Mouse (Mus musculus) hindbrain, embryonic 11.5 days (tissue): ENCODE measurements around the gene Bcl2l13. TPM values are rescaled to one million over a fixed set of nuclear protein-coding genes. Genes with fewer than 3 reads are reported as not detected.

ENCODE experiments used
- ATAC-seq: fragments of 200-750 bp; cut with Nextera tagmentation; 2 replicates; pipeline ENCODE4 v1.8.0; 2017; ENCODE audit warnings: mild to moderate bottlenecking, moderate TSS enrichment, moderate library complexity; ENCODE audit not compliant: low FRiP score
- DNase-seq: peaks from one replicate; pipeline ENCODE4 v3.0.0-alpha.2; 2015; ENCODE audit warnings: low spot score
- H3K27ac ChIP-seq: fragments of 300-500 bp; sonication (generic); 2 replicates; pipeline ENCODE4 v1.5.1; 2014; ENCODE audit warnings: mild to moderate bottlenecking, low read depth, low read length
- H3K27me3 ChIP-seq: fragments of 300-500 bp; sonication (generic); 2 replicates; pipeline ENCODE4 v1.6.1; 2014; ENCODE audit warnings: mild to moderate bottlenecking, low read length, moderate library complexity, mixed read lengths; ENCODE audit not compliant: control insufficient read depth, insufficient read depth
- H3K36me3 ChIP-seq: fragments of 300-500 bp; sonication (generic); 2 replicates; pipeline ENCODE4 v1.6.1; 2014; ENCODE audit warnings: mild to moderate bottlenecking, low read length, moderate library complexity, mixed read lengths; ENCODE audit not compliant: control insufficient read depth, insufficient read depth
- H3K4me1 ChIP-seq: fragments of 300-500 bp; sonication (generic); replicated peaks from 2 replicates; pipeline ENCODE4 v1.6.1; 2014; ENCODE audit warnings: low read length, mixed read lengths; ENCODE audit not compliant: control insufficient read depth, insufficient read depth
- H3K4me2 ChIP-seq: fragments of 300-500 bp; sonication (generic); replicated peaks from 2 replicates; pipeline ENCODE4 v1.6.1; 2014; ENCODE audit warnings: mild to moderate bottlenecking, low read depth, low read length
- H3K4me3 ChIP-seq: fragments of 300-500 bp; sonication (generic); 2 replicates; pipeline ENCODE4 v1.5.1; 2014; ENCODE audit warnings: low read depth, low read length
- H3K9ac ChIP-seq: fragments of 300-500 bp; sonication (generic); 2 replicates; pipeline ENCODE4 v1.6.1; 2014; ENCODE audit warnings: low read depth, low read length
- H3K9me3 ChIP-seq: fragments of 300-500 bp; sonication (generic); 2 replicates; pipeline ENCODE4 v1.6.1; 2016; ENCODE audit warnings: low read length; ENCODE audit not compliant: control insufficient read depth
- WGBS: fragments of 180-500 bp; shearing (Covaris S2); extraction: QIAGEN DNeasy Blood & Tissue Kit; methylation state at CpG from one replicate; pipeline ENCODE4 v1.1.7; 2014; 5-methylcytosine and 5-hydroxymethylcytosine counted together
- polyA plus RNA-seq: library from polyadenylated mRNA; unstranded; fragments of >200 nt; fragmentation: Nextera tagmentation; extraction: Ambion mirVana; gene quantifications from 2 replicates; pipeline ENCODE4 v1.2.1, GENCODE M21; 2014

Bcl2l13 gene
- polyA plus RNA-seq, 1 experiment from 2014 or later: 31.7 TPM

GRCm38 (mm10) chr6:120937999-120938608 lies 102.1 kb downstream of the Bcl2l13 start:
- DNase-seq (no peak), ATAC-seq (no peak)
- H3K9me3 ChIP-seq: no peaks in the 10 kb centered on the region
- no peak overlapping the region for H3K4me2 ChIP-seq
- 74% methylated on average over 11 of the region's 11 CpGs for WGBS
- H3K9ac ChIP-seq: no peak overlapping the region
- H3K4me1 ChIP-seq: no peaks in the 10 kb centered on the region
- H3K27ac ChIP-seq: no peak overlapping the region
- H3K4me3 ChIP-seq: no peak overlapping the region
- no peaks in the 10 kb centered on the region for H3K27me3 ChIP-seq
- no peaks in the 10 kb centered on the region for H3K36me3 ChIP-seq

GRCm38 (mm10) chr6:120938763-120939450 lies 102.9 kb downstream of the Bcl2l13 start:
- Histone ChIP-seq H3K27me3 (no peaks in the 10 kb centered on the region), H3K4me2 (no peak overlapping the region), H3K9me3 (no peaks in the 10 kb centered on the region), H3K36me3 (no peaks in the 10 kb centered on the region), H3K27ac (no peak overlapping the region), H3K4me3 (no peak overlapping the region), H3K9ac (no peak overlapping the region), H3K4me1 (no peaks in the 10 kb centered on the region)
- DNase-seq (no peak), ATAC-seq (no peak)
- WGBS: 91% methylated on average over 12 of the region's 12 CpGs

GRCm38 (mm10) chr6:120939783-120940182 lies 103.8 kb downstream of the Bcl2l13 start:
- no peaks in the 10 kb centered on the region for H3K36me3 ChIP-seq
- H3K27ac ChIP-seq: no peak overlapping the region
- no peak overlapping the region for H3K4me3 ChIP-seq
- ATAC-seq (no peak), DNase-seq (no peak)
- WGBS: 89% methylated on average over 3 of the region's 3 CpGs
- H3K9ac ChIP-seq: no peak overlapping the region
- H3K27me3 ChIP-seq: no peaks in the 10 kb centered on the region
- H3K9me3 ChIP-seq: no peaks in the 10 kb centered on the region
- no peaks in the 10 kb centered on the region for H3K4me1 ChIP-seq
- no peak overlapping the region for H3K4me2 ChIP-seq

GRCm38 (mm10) chr6:120940446-120941083 lies 104.6 kb downstream of the Bcl2l13 start:
- Histone ChIP-seq H3K9ac (no peak overlapping the region), H3K27ac (no peak overlapping the region), H3K27me3 (no peaks in the 10 kb centered on the region), H3K4me2 (no peak overlapping the region), H3K36me3 (no peaks in the 10 kb centered on the region), H3K4me1 (no peaks in the 10 kb centered on the region), H3K9me3 (no peaks in the 10 kb centered on the region), H3K4me3 (no peak overlapping the region)
- ATAC-seq (no peak), DNase-seq (no peak)
- 88% methylated on average over 7 of the region's 7 CpGs for WGBS

- no peak for DNase-seq
- Histone ChIP-seq H3K9me3 (no peaks in the 10 kb centered on the region), H3K4me2 (no peak overlapping the region), H3K9ac (no peak overlapping the region), H3K4me1 (no peaks in the 10 kb centered on the region), H3K27ac (no peak overlapping the region), H3K27me3 (no peaks in the 10 kb centered on the region), H3K36me3 (no peaks in the 10 kb centered on the region), H3K4me3 (no peak overlapping the region)
- WGBS: 85% methylated on average over 7 of the region's 7 CpGs
- no peak for ATAC-seq
These were observed 105.1 kb downstream of the Bcl2l13 start for GRCm38 (mm10) chr6:120941084-120941481.

GRCm38 (mm10) chr6:120941575-120941974 lies 105.6 kb downstream of the Bcl2l13 start:
- no peaks in the 10 kb centered on the region for H3K4me1 ChIP-seq
- H3K4me2 ChIP-seq: no peak overlapping the region
- no peak overlapping the region for H3K4me3 ChIP-seq
- ATAC-seq (no peak), DNase-seq (no peak)
- 97% methylated on average over 13 of the region's 13 CpGs for WGBS
- H3K27ac ChIP-seq: no peak overlapping the region
- H3K9ac ChIP-seq: no peak overlapping the region
- no peaks in the 10 kb centered on the region for H3K36me3 ChIP-seq
- H3K9me3 ChIP-seq: no peaks in the 10 kb centered on the region
- no peaks in the 10 kb centered on the region for H3K27me3 ChIP-seq

Other genes starting within 250 kb of the Bcl2l13 start
- gene Cecr2, start 169.8 kb upstream of the Bcl2l13 start, polyA plus RNA-seq: 18.8 and 27.7 TPM in 2 replicates
- 2.2 and 2.3 TPM in 2 replicates for gene Slc25a18, start 62.6 kb upstream of the Bcl2l13 start, polyA plus RNA-seq
- gene Atp6v1e1, start 13.4 kb upstream of the Bcl2l13 start, polyA plus RNA-seq: 183 and 184 TPM in 2 replicates
- 15.9 and 16.8 TPM in 2 replicates for gene Bid, start 80.6 kb downstream of the Bcl2l13 start, polyA plus RNA-seq